Mouse (Mus musculus) embryonic fibroblast, embryonic 13.5 days (primary cell): ENCODE data around the gene Psmb9.

ENCODE experiments used
- CTCF ChIP-seq: IDR thresholded peaks from 2 replicates; pipeline ENCODE4 v1.5.1; 2011; ENCODE audit warnings: mild to moderate bottlenecking, control low read depth, low read length, moderate library complexity, borderline replicate concordance; ENCODE audit not compliant: insufficient read depth
- POLR2A ChIP-seq: IDR thresholded peaks from 2 replicates; pipeline ENCODE4 v1.6.1; 2011; ENCODE audit warnings: low read depth, mild to moderate bottlenecking, control low read depth, low read length, moderate library complexity

DNA sequence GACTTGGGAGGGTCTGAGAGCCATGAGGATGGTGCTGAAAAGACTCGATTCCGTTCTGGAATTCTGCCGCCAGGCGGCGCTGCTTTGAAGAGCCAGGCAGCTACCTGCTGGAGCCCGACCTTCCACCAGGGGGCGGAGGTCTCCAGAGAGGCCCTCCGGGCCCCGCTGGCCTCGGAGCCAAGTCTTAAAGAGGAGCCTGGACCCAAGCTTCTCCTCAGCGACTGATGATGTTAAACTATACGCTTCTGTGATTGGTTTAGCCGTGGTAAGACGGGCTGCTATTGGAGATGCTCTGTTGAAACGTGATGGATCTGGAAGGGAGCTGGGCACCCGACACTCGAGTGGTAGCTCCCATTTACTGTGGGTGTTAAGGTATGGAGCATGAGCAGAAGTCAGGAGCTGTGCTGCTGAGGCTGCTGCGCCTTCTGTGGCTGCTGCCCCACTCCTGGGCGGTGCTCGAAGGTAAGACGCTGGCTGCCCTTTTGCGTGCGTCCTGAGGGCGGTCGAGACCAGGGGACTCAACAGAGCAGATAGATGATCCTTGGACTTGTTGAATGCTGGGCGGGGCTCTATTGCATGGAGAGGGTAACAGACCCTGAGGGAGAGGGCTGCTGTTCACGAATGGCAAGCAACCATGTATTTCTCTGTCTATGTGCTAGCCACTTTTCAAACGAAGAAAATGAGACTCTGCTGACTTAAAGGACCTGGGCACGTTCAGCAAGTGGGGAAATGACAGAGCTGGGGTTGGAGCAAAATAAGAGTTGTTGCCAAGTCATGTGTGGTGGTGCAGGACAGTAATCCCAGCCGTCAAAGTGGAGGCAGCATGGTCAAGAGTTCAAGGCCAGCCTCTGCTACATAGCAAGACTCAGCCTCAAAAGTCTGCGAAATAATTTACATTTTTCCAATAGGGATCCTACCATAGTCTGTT lies 52.0 kb downstream of the Psmb9 start:
- no peak for TF ChIP-seq POLR2A
- peak; percentile 87 for TF ChIP-seq CTCF
